Mouse (Mus musculus): ENCODE data around the gene Sox18.

DNA sequence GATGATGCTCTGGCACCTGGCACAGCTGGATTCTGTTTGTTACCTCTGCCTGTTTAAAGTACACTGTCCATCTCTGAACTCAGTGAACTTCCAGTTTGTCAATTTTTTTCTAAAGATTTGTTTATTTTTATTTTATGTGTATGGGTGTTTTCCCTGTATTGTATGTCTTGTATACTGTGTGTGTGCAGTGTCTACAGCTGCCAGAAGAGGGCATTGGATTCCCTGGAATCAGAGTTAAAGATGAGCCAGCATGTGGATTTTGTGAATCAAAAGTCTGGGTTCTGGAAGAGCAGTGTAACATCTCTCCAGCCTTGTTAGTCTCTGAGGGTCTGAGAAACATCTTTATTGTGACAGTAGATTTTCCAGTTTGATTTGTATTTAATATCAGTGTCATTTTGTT lies 48.0 kb downstream of the Sox18 start:
- TF ChIP-seq CTCF (IDR thresholded peaks at IDR 0.05; ENCODE audit: control insufficient read depth, insufficient read depth, insufficient replicate concordance, low read depth, low read length) (no peak), POLR2A (IDR thresholded peaks at IDR 0.05; ENCODE audit: control insufficient read depth, low read depth, low read length) (no peak)

All from testis, adult 2 months (tissue).